Mouse (Mus musculus): ENCODE data around the gene 5530401A14Rik. TPM values are rescaled to one million over a fixed set of nuclear protein-coding genes. Genes with fewer than 3 reads are reported as not detected.

5530401A14Rik gene
- 0.30 and 0.40 TPM in 2 replicates for polyA plus RNA-seq (2015; fragmentation: Nextera tagmentation; extraction: Ambion mirVana)

DNA sequence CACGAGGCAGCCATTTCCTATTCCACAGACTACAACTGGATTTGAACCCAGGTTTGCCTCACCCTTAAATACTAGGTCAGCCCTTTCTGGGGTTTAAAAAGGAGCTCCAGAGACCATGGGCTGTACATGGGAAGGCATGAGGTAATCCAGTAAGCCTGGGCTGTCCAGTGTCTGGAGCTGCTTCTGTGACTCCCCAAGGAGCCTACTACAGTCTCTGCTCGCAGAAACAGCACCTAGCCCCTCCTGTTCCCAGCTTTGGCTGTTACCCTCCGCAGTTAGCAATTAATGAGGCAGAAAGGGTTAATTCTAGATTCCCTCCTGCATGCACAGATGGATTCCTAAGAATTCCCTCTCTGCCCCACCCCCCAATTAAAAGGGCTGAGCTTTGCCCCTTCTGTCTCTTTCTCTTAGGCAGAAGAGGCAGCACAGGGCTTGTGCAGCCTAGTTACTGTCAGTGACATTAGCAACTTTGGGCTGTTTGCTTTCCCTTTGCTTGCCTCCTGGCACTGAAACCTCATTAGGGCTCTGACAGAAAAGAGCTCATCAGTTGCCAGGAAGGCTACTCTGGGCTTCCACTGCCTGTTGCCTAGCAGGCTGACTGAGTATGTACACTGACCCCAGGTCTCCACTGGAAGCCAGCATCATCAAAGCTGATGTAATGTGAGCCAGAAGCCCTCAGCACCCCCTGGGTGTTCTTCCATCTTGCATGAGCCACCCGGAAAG, at the start of gene 5530401A14Rik:
5530401A14Rik (plus strand) TSS at position 424 of the 723 bp plus-strand sequence.
- no peaks in the 10 kb centered on the region for H3K27me3 ChIP-seq
- H3K4me1 ChIP-seq (replicated peaks): peaks cover 26% of the 10 kb centered on the region
- 20% methylated on average over 4 of the region's 4 CpGs for WGBS
- H3K4me3 ChIP-seq: no peak within 1 kb of the TSS
- H3K27ac ChIP-seq: peak within 1 kb of the TSS; percentile 52
- H3K9me3 ChIP-seq: no peaks in the 10 kb centered on the region
- H3K4me2 ChIP-seq: no peak within 1 kb of the TSS
- no peaks in the 10 kb centered on the region for H3K36me3 ChIP-seq
- ATAC-seq (ENCODE audit: low FRiP score): peak; percentile 77
- H3K9ac ChIP-seq: no peak within 1 kb of the TSS

DNA sequence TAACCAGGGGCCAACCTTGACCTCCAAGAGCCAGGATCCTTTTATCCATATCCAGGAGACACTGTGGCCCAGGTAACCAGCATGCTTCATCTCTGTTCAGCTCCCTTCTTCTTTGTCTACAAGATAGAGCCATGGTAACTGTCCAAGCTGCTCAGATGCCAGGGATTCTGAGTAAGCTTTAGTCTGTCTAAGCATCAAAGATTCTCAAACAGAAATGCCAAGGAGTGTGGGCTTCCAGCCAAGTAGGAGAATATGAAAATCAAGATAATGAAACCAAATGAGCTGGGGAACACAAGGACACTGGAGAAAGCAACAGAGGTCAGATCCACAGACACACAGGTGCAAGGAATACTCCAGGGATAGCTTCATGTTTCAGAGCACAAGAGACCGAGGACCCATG, 45.7 kb upstream of the 5530401A14Rik start:
- Histone ChIP-seq H3K27me3 (no peaks in the 10 kb centered on the region), H3K9me3 (no peaks in the 10 kb centered on the region), H3K4me1 (replicated peaks) (no peaks in the 10 kb centered on the region), H3K36me3 (no peaks in the 10 kb centered on the region), H3K9ac (no peak overlapping the region), H3K4me2 (no peak overlapping the region), H3K27ac (no peak overlapping the region), H3K4me3 (no peak overlapping the region)
- WGBS: 85% methylated on average over 1 of the region's 1 CpGs
- no peak for ATAC-seq (ENCODE audit: low FRiP score)

DNA sequence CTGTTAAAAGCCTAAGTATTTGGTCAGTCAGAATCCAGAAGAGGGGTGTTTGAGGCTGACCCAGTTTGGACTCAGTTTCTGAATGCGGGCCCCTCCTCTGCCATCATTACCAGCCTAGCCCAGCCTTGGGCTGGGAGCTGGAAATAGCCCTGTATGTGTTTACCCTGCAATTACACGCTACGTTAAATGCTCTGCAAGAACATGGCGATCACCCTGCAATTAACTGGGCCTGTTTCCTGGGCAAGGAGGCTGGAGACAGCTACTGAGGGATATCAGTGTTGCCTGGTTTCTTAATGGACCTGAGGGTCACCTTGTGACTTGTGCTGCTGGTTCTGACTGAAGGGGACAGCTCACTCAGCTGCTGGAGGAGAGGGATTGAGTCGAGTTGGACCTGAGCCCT, 43.9 kb upstream of the 5530401A14Rik start:
- 64% methylated on average over 5 of the region's 5 CpGs for WGBS

DNA sequence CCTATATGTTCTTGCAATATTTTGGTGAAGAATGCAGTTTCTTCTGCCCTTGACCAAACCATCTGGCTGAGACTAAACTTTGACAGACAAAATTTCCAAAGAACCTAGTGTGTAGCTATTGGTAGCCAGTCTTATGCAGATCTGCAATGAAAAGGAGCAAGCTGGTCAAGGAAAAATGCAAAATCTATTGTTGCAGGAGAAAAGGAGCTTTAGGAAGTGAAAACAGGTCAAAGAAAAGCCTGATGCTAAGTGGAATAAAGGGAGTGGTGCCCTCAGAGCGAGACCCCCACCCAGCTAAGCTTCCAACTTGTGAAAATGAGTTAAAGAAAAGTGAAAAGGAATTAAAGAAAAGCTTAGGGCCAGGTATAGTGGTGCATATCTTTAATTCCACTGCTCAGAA, 28.1 kb upstream of the 5530401A14Rik start:
- no peak overlapping the region for H3K4me3 ChIP-seq
- no peaks in the 10 kb centered on the region for H3K9me3 ChIP-seq
- WGBS: 28% methylated on average over 1 of the region's 1 CpGs
- no peak overlapping the region for H3K27ac ChIP-seq
- H3K9ac ChIP-seq: no peak overlapping the region
- H3K27me3 ChIP-seq: no peaks in the 10 kb centered on the region
- H3K36me3 ChIP-seq: no peaks in the 10 kb centered on the region
- no peak overlapping the region for H3K4me2 ChIP-seq
- no peaks in the 10 kb centered on the region for H3K4me1 ChIP-seq (replicated peaks)
- ATAC-seq (ENCODE audit: low FRiP score): no peak

More for the DNA sequence above, 43.9 kb upstream of the 5530401A14Rik start:
- Histone ChIP-seq H3K9ac (no peak overlapping the region), H3K36me3 (no peaks in the 10 kb centered on the region), H3K27me3 (no peaks in the 10 kb centered on the region), H3K9me3 (no peaks in the 10 kb centered on the region), H3K4me1 (replicated peaks) (no peaks in the 10 kb centered on the region), H3K27ac (no peak overlapping the region), H3K4me3 (no peak overlapping the region), H3K4me2 (no peak overlapping the region)
- no peak for ATAC-seq (ENCODE audit: low FRiP score)

DNA sequence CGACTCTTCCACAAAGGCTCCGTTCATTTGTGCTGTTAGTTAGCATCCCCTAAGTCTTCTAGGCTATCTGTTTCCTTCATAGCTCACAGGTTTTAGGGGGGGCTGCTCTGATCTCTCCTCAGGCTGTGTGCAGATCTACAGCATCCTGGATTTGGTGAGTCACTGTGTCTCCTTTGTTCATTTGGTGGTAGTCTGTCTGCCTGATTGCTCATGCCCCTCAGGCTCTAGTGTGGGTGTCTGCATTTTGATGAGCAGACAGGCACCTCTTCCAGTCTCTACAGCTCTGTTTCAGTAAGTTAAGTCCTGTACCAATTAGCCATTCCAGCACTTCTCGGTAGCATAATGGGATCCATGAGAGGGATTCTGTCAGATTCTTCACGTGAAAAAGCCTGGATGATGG, 22.0 kb upstream of the 5530401A14Rik start:
- H3K9me3 ChIP-seq: no peaks in the 10 kb centered on the region
- H3K4me1 ChIP-seq (replicated peaks): peaks cover 15% of the 10 kb centered on the region
- H3K4me2 ChIP-seq: no peak overlapping the region
- H3K27ac ChIP-seq: peak overlapping the region; percentile 19; the same call in 1 of the 2 replicates
- ATAC-seq (ENCODE audit: low FRiP score): no peak
- H3K36me3 ChIP-seq: no peaks in the 10 kb centered on the region
- H3K9ac ChIP-seq: no peak overlapping the region
- no peak overlapping the region for H3K4me3 ChIP-seq
- H3K27me3 ChIP-seq: no peaks in the 10 kb centered on the region
- WGBS: 68% methylated on average over 4 of the region's 4 CpGs

DNA sequence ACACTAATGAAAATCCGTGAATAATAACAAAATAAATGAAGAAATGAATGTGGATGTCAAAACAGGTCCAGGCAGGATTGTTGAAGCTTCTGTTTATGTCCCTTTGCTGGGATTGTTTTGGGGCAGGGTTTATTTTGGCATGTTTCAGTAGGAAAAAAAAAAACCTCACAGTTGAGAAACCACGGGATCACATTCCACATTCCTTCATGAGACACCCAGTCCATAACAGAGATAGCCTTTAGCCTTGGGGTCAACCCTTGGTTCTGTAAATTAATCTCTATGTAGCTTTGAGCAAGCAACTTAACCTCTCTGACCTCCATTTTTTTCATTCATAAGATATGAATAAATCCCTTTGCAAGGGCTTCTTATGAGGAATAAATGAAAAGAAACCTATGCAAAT, 19.5 kb upstream of the 5530401A14Rik start:
- Histone ChIP-seq H3K4me1 (replicated peaks) (peaks cover 17% of the 10 kb centered on the region), H3K4me2 (no peak overlapping the region), H3K36me3 (no peaks in the 10 kb centered on the region), H3K9me3 (no peaks in the 10 kb centered on the region), H3K27ac (no peak overlapping the region), H3K4me3 (no peak overlapping the region), H3K27me3 (no peaks in the 10 kb centered on the region), H3K9ac (no peak overlapping the region)
- 54% methylated on average over 2 of the region's 2 CpGs for WGBS
- no peak for ATAC-seq (ENCODE audit: low FRiP score)

DNA sequence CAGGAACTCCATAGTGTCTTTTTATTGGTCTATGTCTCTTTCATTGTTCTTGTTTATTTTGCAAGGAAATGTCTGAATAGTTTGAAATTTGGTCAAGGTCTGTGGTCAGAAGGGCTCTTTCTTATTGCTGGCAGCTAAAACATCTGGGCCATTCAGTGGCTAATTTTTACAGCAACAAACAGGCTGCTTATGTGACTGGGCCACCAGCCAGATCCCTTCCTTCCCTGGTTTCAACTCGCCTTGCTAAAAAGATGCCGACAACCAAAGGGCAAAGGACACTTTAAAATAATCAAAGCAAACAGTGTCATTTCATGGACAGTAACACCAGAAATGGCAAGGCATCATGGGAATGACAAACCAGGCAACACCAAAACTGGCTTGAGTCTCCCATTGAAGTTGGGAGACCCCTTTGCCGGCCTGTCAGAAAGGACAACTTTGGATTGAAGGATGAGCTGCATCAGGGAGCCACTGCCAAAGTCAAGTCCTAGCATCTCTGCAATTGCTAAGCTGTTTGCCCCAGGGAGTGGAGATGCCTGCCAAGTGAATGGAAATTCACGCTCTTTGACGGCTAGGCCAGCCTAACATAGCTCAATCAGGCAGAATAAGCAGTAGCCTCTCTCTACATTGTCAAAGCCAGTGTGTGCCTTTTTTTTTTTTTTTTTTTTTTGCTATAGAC, 15.3 kb upstream of the 5530401A14Rik start:
- H3K4me3 ChIP-seq: no peak overlapping the region
- ATAC-seq (ENCODE audit: low FRiP score): no peak
- no peak overlapping the region; the same call in 1 of the 2 replicates for H3K27ac ChIP-seq
- H3K9ac ChIP-seq: no peak overlapping the region
- no peaks in the 10 kb centered on the region for H3K9me3 ChIP-seq
- H3K27me3 ChIP-seq: no peaks in the 10 kb centered on the region
- WGBS: 49% methylated on average over 5 of the region's 5 CpGs
- no peak overlapping the region for H3K4me2 ChIP-seq
- no peaks in the 10 kb centered on the region for H3K36me3 ChIP-seq
- peaks cover 12% of the 10 kb centered on the region for H3K4me1 ChIP-seq (replicated peaks)

DNA sequence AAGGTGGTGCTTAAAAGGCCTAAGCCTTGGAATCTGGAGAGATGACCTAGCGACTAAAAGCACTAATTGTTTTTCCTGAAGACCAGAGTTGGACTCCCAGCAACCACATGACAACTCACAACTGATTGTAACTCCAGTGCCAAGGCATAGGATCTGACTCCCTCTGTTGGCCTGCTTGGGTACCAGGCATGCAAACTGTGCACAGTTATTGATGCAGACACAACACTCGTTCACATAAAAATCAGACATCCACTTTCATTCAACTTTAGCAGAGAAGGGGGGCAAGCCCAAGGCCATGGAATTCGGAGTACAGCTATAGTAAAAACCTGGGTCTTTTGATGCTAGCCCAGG, 14.8 kb upstream of the 5530401A14Rik start:
- Histone ChIP-seq H3K36me3 (no peaks in the 10 kb centered on the region), H3K9ac (no peak overlapping the region), H3K4me3 (no peak overlapping the region), H3K4me1 (replicated peaks) (peaks cover 12% of the 10 kb centered on the region), H3K4me2 (no peak overlapping the region), H3K9me3 (no peaks in the 10 kb centered on the region), H3K27ac (no peak overlapping the region), H3K27me3 (no peaks in the 10 kb centered on the region)
- ATAC-seq (ENCODE audit: low FRiP score): no peak
- 66% methylated on average over 3 of the region's 3 CpGs for WGBS

DNA sequence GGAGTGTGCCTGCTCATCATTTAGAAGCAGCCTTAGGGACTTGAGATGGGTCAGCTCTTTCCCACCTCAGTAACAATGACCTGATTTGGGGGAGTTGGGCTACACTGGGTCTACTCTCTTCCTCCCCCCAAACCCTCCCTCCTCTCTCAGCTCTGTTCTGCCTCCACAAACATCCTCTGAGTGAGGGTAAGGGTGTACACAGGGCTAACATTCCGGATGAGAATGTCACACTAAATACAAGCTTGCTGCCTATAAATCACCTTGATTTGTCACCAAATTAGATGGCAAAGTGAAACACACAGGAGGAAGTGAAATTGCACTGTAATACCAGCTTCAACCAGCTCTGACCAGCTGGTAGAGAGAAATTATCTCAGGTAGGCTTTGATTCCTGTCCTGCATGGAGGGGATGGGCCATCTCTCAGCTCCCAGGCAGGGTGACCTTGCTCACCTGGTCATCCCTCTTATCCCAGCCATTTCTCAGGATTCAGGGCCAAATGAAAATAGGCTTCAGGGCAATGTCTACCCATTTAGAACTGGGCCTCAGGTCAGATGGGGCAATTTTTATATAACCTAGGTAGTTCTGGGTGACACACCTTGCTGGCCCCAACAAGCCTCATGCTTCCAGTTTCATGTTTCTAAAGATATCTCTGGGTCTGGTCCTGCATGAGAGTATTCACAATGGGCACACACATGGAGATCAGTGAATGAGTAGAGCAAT, 12.5 kb upstream of the 5530401A14Rik start:
- H3K36me3 ChIP-seq: no peaks in the 10 kb centered on the region
- ATAC-seq (ENCODE audit: low FRiP score): no peak
- 74% methylated on average over 1 of the region's 1 CpGs for WGBS
- H3K9me3 ChIP-seq: no peaks in the 10 kb centered on the region
- no peaks in the 10 kb centered on the region for H3K27me3 ChIP-seq
- H3K27ac ChIP-seq: no peak overlapping the region
- H3K4me1 ChIP-seq (replicated peaks): peaks cover 15% of the 10 kb centered on the region
- no peak overlapping the region for H3K4me2 ChIP-seq
- no peak overlapping the region for H3K4me3 ChIP-seq
- H3K9ac ChIP-seq: no peak overlapping the region

DNA sequence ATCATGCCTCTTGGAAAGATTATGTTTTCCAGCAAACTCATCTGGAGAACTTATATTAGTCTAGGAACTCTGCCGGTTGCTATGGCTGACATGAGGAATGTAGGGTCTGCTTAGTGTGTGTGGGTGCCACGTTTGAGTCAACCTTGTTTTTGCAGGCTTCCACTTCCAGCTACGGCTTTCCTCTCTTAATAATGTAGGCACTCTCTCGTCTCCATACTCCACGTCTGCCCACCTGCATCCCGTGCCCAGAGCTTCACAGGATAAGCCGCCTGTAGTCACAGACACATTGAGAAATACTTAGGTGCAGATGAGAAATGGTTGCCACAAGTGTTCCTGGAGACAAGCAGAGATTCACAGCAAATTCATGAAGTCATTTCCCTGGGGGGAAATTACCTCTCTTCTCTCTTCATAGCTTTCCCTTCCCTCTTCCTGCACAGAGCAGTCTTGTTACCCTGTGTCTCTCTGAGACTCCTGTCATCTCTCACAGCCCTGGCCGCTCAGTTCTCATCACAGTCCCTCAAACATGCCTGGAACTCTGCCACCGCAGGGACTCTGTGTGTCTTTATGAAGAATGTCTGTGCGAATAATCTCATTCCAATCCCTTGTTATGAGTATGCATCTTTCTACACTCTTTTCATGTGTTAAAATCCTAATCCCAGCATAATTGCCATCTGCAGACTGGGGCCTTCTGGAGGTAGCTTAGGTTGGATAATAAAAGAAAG, 5.3 kb downstream of the 5530401A14Rik start:
- Histone ChIP-seq H3K9ac (no peak overlapping the region), H3K36me3 (no peaks in the 10 kb centered on the region), H3K27me3 (no peaks in the 10 kb centered on the region), H3K4me1 (replicated peaks) (peaks cover 21% of the 10 kb centered on the region), H3K4me2 (no peak overlapping the region), H3K27ac (peak overlapping the region; percentile 40; the same call in 1 of the 2 replicates), H3K9me3 (no peaks in the 10 kb centered on the region), H3K4me3 (no peak overlapping the region)
- 55% methylated on average over 10 of the region's 10 CpGs for WGBS
- ATAC-seq (ENCODE audit: low FRiP score): no peak

DNA sequence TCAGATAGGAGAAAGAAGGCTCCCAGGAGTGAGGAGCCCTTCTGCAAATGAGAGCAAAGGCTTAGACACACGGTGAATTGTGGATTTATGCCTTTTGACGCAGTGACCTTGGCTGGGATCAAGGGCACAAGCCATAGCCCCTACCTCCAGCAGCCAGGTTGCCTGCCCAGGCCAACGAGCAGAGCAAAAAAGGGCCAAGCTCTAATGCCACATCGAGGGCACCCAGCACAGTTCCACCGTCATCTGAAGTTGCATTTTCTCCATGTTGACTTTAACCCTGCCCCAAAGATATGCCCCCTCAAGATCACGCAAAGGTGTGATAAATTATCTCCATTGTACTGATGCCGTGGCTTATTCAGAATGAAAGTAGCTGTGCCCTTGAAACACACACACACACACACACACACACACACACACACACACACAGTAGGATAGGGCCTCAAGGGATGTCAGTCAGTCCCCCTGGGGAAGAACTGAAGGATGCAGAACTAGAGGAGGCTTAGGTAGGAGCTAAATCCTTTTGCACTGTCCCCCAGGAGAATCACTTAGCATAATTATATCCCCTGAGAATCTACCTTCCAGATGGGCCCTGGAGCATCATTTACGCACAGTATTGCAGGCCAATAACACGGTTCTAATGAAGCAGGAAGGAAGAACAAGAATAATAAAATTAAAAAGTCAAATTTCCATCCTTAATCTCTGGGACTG, 11.2 kb downstream of the 5530401A14Rik start:
- Histone ChIP-seq H3K36me3 (no peaks in the 10 kb centered on the region), H3K9ac (no peak overlapping the region), H3K27me3 (no peaks in the 10 kb centered on the region), H3K4me2 (no peak overlapping the region), H3K4me3 (no peak overlapping the region), H3K27ac (no peak overlapping the region), H3K9me3 (no peaks in the 10 kb centered on the region), H3K4me1 (replicated peaks) (peaks cover 15% of the 10 kb centered on the region; the same call in 1 of the 2 replicates)
- WGBS: 59% methylated on average over 9 of the region's 9 CpGs
- no peak for ATAC-seq (ENCODE audit: low FRiP score)

All from hindbrain, embryonic 13.5 days (tissue).